Mouse (Mus musculus): ENCODE measurements around the gene Tmem141.
A peak's percentile ranks its signal among the peaks of the same experiment; 100 is the strongest.

Tmem141 gene

GRCm38 (mm10) chr2:25620852-25621228 lies 965 bp downstream of the Tmem141 start:
- no peak for TF ChIP-seq NANOG (IDR thresholded peaks at IDR 0.05; ENCODE audit: borderline replicate concordance, low read length)
- no peak for TF ChIP-seq POU5F1 (IDR thresholded peaks at IDR 0.05; ENCODE audit: borderline replicate concordance, low read length)
- TF ChIP-seq CTCF (conservative IDR thresholded peaks at IDR 0.05; ENCODE audit: low read length), result no peak

GRCm38 (mm10) chr2:25620386-25620785 lies 1.4 kb downstream of the Tmem141 start:
- Histone ChIP-seq H3K4me3 (replicated peaks; ENCODE audit: low read length) (no peak overlapping the region), H3K36me3 (ENCODE audit: insufficient read depth, low read length) (no peaks in the 10 kb centered on the region), H3K27me3 (ENCODE audit: insufficient read depth, low read length) (peaks cover 68% of the 10 kb centered on the region), H3K9me3 (ENCODE audit: low read length) (peaks cover 4% of the 10 kb centered on the region; the same call in 1 of the 2 replicates), H3K4me1 (replicated peaks; ENCODE audit: low read depth, low read length) (peaks cover 33% of the 10 kb centered on the region)
- TF ChIP-seq NANOG (IDR thresholded peaks at IDR 0.05; ENCODE audit: borderline replicate concordance, low read length) (no peak), CTCF (conservative IDR thresholded peaks at IDR 0.05; ENCODE audit: low read length) (no peak), POU5F1 (IDR thresholded peaks at IDR 0.05; ENCODE audit: borderline replicate concordance, low read length) (no peak)

More at GRCm38 (mm10) chr2:25620852-25621228, 965 bp downstream of the Tmem141 start:
- peaks cover 1% of the 10 kb centered on the region; the same call in 1 of the 2 replicates for H3K9me3 ChIP-seq (ENCODE audit: low read length)
- peaks cover 63% of the 10 kb centered on the region for H3K27me3 ChIP-seq (ENCODE audit: insufficient read depth, low read length)
- H3K4me1 ChIP-seq (replicated peaks; ENCODE audit: low read depth, low read length), result peaks cover 28% of the 10 kb centered on the region
- H3K36me3 ChIP-seq (ENCODE audit: insufficient read depth, low read length), result no peaks in the 10 kb centered on the region
- no peak overlapping the region for H3K4me3 ChIP-seq (replicated peaks; ENCODE audit: low read length)

- H3K4me1 ChIP-seq (replicated peaks; ENCODE audit: low read depth, low read length), result peaks cover 35% of the 10 kb centered on the region
- TF ChIP-seq CTCF (conservative IDR thresholded peaks at IDR 0.05; ENCODE audit: low read length) (no peak), POU5F1 (IDR thresholded peaks at IDR 0.05; ENCODE audit: borderline replicate concordance, low read length) (no peak), NANOG (IDR thresholded peaks at IDR 0.05; ENCODE audit: borderline replicate concordance, low read length) (no peak)
- H3K9me3 ChIP-seq (ENCODE audit: low read length), result peaks cover 4% of the 10 kb centered on the region; the same call in 1 of the 2 replicates
- peaks cover 82% of the 10 kb centered on the region for H3K27me3 ChIP-seq (ENCODE audit: insufficient read depth, low read length)
- H3K4me3 ChIP-seq (replicated peaks; ENCODE audit: low read length), result peak within 1 kb of the TSS; percentile 70
- H3K36me3 ChIP-seq (ENCODE audit: insufficient read depth, low read length), result no peaks in the 10 kb centered on the region
Observed at GRCm38 (mm10) chr2:25617578-25617977, 4.2 kb downstream of the Tmem141 start, which contains the start of gene Ccdc183. Gene Ccdc183, minus strand, starts transcription at chr2:25617678.

- TF ChIP-seq CTCF (conservative IDR thresholded peaks at IDR 0.05; ENCODE audit: low read length), result no peak
- Histone ChIP-seq H3K4me1 (replicated peaks; ENCODE audit: low read depth, low read length) (peaks cover 29% of the 10 kb centered on the region), H3K9me3 (ENCODE audit: low read length) (peaks cover 4% of the 10 kb centered on the region; the same call in 1 of the 2 replicates), H3K27me3 (ENCODE audit: insufficient read depth, low read length) (peaks cover 89% of the 10 kb centered on the region), H3K36me3 (ENCODE audit: insufficient read depth, low read length) (no peaks in the 10 kb centered on the region), H3K4me3 (replicated peaks; ENCODE audit: low read length) (peak overlapping the region; percentile 70)
Observed at GRCm38 (mm10) chr2:25616398-25616797, 5.4 kb downstream of the Tmem141 start.

GRCm38 (mm10) chr2:25608671-25609070 lies 13.1 kb downstream of the Tmem141 start:
- Histone ChIP-seq H3K4me3 (replicated peaks; ENCODE audit: low read length) (peak overlapping the region; percentile 96; the same call in 1 of the 2 replicates), H3K9me3 (ENCODE audit: low read length) (no peaks in the 10 kb centered on the region), H3K36me3 (ENCODE audit: insufficient read depth, low read length) (peaks cover 5% of the 10 kb centered on the region; the same call in 1 of the 2 replicates), H3K27me3 (ENCODE audit: insufficient read depth, low read length) (peaks cover 50% of the 10 kb centered on the region), H3K4me1 (replicated peaks; ENCODE audit: low read depth, low read length) (peaks cover 15% of the 10 kb centered on the region)
- TF ChIP-seq NANOG (IDR thresholded peaks at IDR 0.05; ENCODE audit: borderline replicate concordance, low read length) (no peak), POU5F1 (IDR thresholded peaks at IDR 0.05; ENCODE audit: borderline replicate concordance, low read length) (no peak), CTCF (conservative IDR thresholded peaks at IDR 0.05; ENCODE audit: low read length) (no peak)

DNA sequence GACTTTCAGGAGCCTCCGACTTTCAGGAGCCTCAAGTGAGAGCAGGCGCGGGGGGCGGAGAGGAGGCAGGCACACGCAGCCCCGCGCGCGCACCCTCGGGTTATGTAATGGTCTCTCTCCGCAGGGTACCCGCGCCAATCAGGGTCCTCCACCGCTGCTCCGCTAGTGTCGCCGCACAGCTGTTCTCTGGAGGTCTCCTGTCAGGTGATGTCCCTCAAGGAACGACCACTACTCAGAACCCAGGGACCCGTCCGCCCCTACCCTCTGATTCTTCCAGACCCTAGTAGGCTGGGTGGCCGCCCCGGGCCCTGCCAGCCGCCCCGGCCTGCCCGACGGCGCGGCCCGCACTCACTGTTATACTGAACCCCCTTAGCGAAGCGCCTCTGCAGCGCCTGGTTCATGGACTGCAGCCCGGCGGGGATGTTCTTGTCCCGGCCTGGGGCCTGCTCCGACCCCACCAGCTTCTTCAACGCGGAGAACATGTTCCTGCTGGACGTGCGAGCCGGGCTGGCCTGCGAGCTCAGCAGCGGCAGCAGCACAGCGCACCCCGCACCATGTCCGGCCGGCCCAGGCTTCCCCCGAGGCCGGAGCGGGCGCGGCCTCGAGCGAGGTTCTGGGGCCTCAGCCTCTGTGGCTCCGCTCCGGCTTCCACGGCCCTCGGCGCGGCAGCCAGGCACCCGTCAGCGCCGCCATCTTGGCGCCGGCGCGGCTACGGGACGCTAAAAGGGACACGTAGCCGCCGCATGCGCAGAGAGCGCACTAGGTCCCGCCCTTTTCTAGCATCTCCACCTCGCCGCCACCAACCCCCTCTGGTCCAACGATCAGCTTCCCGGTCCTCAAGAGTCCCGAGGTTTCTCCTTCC lies 13.8 kb downstream of the Tmem141 start, which contains the start of gene Rabl6:
TSS of gene Rabl6 (minus strand) at position 761 of the 862 bp plus-strand sequence.
- H3K36me3 ChIP-seq (ENCODE audit: insufficient read depth, low read length), result peaks cover 8% of the 10 kb centered on the region
- H3K9me3 ChIP-seq (ENCODE audit: low read length), result no peaks in the 10 kb centered on the region
- H3K27me3 ChIP-seq (ENCODE audit: insufficient read depth, low read length), result peaks cover 43% of the 10 kb centered on the region
- peaks cover 15% of the 10 kb centered on the region for H3K4me1 ChIP-seq (replicated peaks; ENCODE audit: low read depth, low read length)
- H3K4me3 ChIP-seq (replicated peaks; ENCODE audit: low read length), result peak within 1 kb of the TSS; percentile 96
- TF ChIP-seq CTCF (conservative IDR thresholded peaks at IDR 0.05; ENCODE audit: low read length), result no peak
- TF ChIP-seq POU5F1 (IDR thresholded peaks at IDR 0.05; ENCODE audit: borderline replicate concordance, low read length), result no peak
- TF ChIP-seq NANOG (IDR thresholded peaks at IDR 0.05; ENCODE audit: borderline replicate concordance, low read length), result no peak

GRCm38 (mm10) chr2:25602526-25602925 lies 19.3 kb downstream of the Tmem141 start:
- peaks cover 63% of the 10 kb centered on the region for H3K36me3 ChIP-seq (ENCODE audit: insufficient read depth, low read length)
- TF ChIP-seq NANOG (IDR thresholded peaks at IDR 0.05; ENCODE audit: borderline replicate concordance, low read length) (no peak), CTCF (conservative IDR thresholded peaks at IDR 0.05; ENCODE audit: low read length) (no peak), POU5F1 (IDR thresholded peaks at IDR 0.05; ENCODE audit: borderline replicate concordance, low read length) (no peak)
- H3K4me3 ChIP-seq (replicated peaks; ENCODE audit: low read length), result no peak overlapping the region
- H3K9me3 ChIP-seq (ENCODE audit: low read length), result no peaks in the 10 kb centered on the region
- peaks cover 14% of the 10 kb centered on the region for H3K4me1 ChIP-seq (replicated peaks; ENCODE audit: low read depth, low read length)
- H3K27me3 ChIP-seq (ENCODE audit: insufficient read depth, low read length), result no peaks in the 10 kb centered on the region

GRCm38 (mm10) chr2:25600037-25600436 lies 21.8 kb downstream of the Tmem141 start:
- no peaks in the 10 kb centered on the region for H3K9me3 ChIP-seq (ENCODE audit: low read length)
- H3K4me3 ChIP-seq (replicated peaks; ENCODE audit: low read length), result no peak overlapping the region
- TF ChIP-seq POU5F1 (IDR thresholded peaks at IDR 0.05; ENCODE audit: borderline replicate concordance, low read length) (no peak), NANOG (IDR thresholded peaks at IDR 0.05; ENCODE audit: borderline replicate concordance, low read length) (no peak), CTCF (conservative IDR thresholded peaks at IDR 0.05; ENCODE audit: low read length) (no peak)
- 0 out of 2 replicates have a peak, but pooled peaks cover 3% of the 10 kb centered on the region for H3K4me1 ChIP-seq (replicated peaks; ENCODE audit: low read depth, low read length)
- no peaks in the 10 kb centered on the region for H3K27me3 ChIP-seq (ENCODE audit: insufficient read depth, low read length)
- peaks cover 88% of the 10 kb centered on the region for H3K36me3 ChIP-seq (ENCODE audit: insufficient read depth, low read length)
